Mouse (Mus musculus): ENCODE measurements around the gene Zfp316. TPM values are rescaled to one million over a fixed set of nuclear protein-coding genes. Genes with fewer than 3 reads are reported as not detected.

Gene Zfp316
- total and polyA plus RNA-seq, 3 experiments: 4.3 to 4.8 TPM; not detected in 1

DNA sequence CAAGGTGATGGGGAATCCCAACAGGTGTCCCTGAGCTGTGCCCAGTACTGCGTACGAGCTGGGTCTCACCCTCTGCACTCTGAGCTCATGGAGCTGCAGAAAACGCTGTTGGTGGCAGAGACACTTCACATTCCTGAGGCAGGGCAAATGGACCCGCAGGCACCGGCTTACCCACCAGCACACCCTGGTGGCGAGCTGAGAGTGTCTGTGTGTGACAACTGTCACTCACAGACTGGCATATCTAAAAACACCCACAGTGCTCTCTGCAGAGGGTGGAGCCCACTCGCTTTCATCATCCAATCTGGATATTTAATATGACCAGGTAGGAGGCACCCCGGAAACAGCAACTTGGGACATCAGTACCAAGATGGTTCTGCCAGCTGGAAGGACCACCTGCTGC is 31.5 kb upstream of the Zfp316 start:
- peak; percentile 36 for DNase-seq (ENCODE audit: low read depth, low spot score)
- peak; percentile 13 for TF ChIP-seq RAD21 (IDR thresholded peaks at IDR 0.05; ENCODE audit: low read depth, low read length)
- peak; percentile 43 for TF ChIP-seq SMC3 (IDR thresholded peaks at IDR 0.05; ENCODE audit: low read depth, low read length)
- no peak for TF ChIP-seq MEF2A (IDR thresholded peaks at IDR 0.05; ENCODE audit: extremely low read depth, insufficient replicate concordance, low read depth, low read length, poor library complexity, severe bottlenecking)
- peak; percentile 31 to 54 (median 52) for TF ChIP-seq CTCF (IDR thresholded peaks at IDR 0.05 in 2 of 3, conservative IDR thresholded peaks at IDR 0.05 in 1 of 3; ENCODE audit: control insufficient read depth in 1 of 3, insufficient read depth in 1 of 3, low read depth in 2 of 3, low read length in 3 of 3, poor library complexity in 1 of 3, severe bottlenecking in 1 of 3)
- Histone ChIP-seq H3K4me1 (ENCODE audit: control insufficient read depth in 1 of 2, insufficient read depth in 2 of 2, low read length in 2 of 2) (no peaks in the 10 kb centered on the region), H3K9me3 (replicated peaks; ENCODE audit: insufficient read depth, low read length) (no peaks in the 10 kb centered on the region), H3K27ac (ENCODE audit: control insufficient read depth, low read depth, low read length) (no peak overlapping the region), H3K4me3 (ENCODE audit: control insufficient read depth in 1 of 2, insufficient read depth in 1 of 2, low read depth in 2 of 2, low read length in 2 of 2) (no peak overlapping the region), H3K36me3 (ENCODE audit: control insufficient read depth in 1 of 2, insufficient read depth in 2 of 2, low read length in 2 of 2) (peaks cover 0 to 13% of the 10 kb centered on the region in 2 experiments; a peak in 2 of 4 replicates), H3K79me2 (ENCODE audit: control insufficient read depth, insufficient read depth, low read length, poor library complexity) (peaks cover 11% of the 10 kb centered on the region; the same call in 1 of the 2 replicates), H3K27me3 (ENCODE audit: control insufficient read depth in 1 of 2, insufficient read depth in 2 of 2, low read length in 2 of 2) (no peaks in the 10 kb centered on the region), H3K9ac (ENCODE audit: control insufficient read depth, low read depth, low read length, poor library complexity, severe bottlenecking) (no peak overlapping the region)

DNA sequence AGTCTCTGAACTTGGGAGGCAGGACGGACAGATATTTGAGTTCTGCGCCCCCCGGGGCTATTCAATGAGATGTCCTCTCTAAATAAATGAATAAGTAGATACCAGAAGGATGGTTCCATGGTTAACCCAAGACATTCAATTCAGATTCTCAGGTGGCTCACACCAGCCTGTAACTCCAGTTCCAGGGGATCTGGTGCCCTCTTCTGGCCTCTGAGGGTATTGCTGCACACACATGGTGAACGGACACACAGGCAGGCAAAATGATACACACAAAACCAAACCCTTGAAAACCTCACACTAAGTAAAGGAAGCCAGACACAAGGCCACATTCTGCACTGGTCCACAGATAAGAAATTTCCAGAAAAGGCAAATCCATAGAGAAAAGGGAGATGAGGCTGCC is 29.9 kb upstream of the Zfp316 start:
- Histone ChIP-seq H3K4me1 (ENCODE audit: control insufficient read depth in 1 of 2, insufficient read depth in 2 of 2, low read length in 2 of 2) (no peaks in the 10 kb centered on the region), H3K27me3 (ENCODE audit: control insufficient read depth in 1 of 2, insufficient read depth in 2 of 2, low read length in 2 of 2) (no peaks in the 10 kb centered on the region), H3K4me3 (ENCODE audit: control insufficient read depth in 1 of 2, insufficient read depth in 1 of 2, low read depth in 2 of 2, low read length in 2 of 2) (no peak overlapping the region), H3K9ac (ENCODE audit: control insufficient read depth, low read depth, low read length, poor library complexity, severe bottlenecking) (no peak overlapping the region), H3K27ac (ENCODE audit: control insufficient read depth, low read depth, low read length) (no peak overlapping the region), H3K9me3 (replicated peaks; ENCODE audit: insufficient read depth, low read length) (no peaks in the 10 kb centered on the region), H3K79me2 (ENCODE audit: control insufficient read depth, insufficient read depth, low read length, poor library complexity) (peaks cover 3% of the 10 kb centered on the region; the same call in 1 of the 2 replicates), H3K36me3 (ENCODE audit: control insufficient read depth in 1 of 2, insufficient read depth in 2 of 2, low read length in 2 of 2) (peaks cover 0 to 10% of the 10 kb centered on the region in 2 experiments; a peak in 2 of 4 replicates)
- DNase-seq (ENCODE audit: low read depth, low spot score): peak; percentile 62
- TF ChIP-seq MAZ (IDR thresholded peaks at IDR 0.05; ENCODE audit: low read depth, low read length) (no peak), NELFE (IDR thresholded peaks at IDR 0.05; ENCODE audit: low read depth, low read length) (no peak), CTCF (IDR thresholded peaks at IDR 0.05 in 2 of 3, conservative IDR thresholded peaks at IDR 0.05 in 1 of 3; ENCODE audit: control insufficient read depth in 1 of 3, insufficient read depth in 1 of 3, low read depth in 2 of 3, low read length in 3 of 3, poor library complexity in 1 of 3, severe bottlenecking in 1 of 3) (peak; percentile 76 to 91 (median 77)), BHLHE40 (IDR thresholded peaks at IDR 0.05; ENCODE audit: borderline replicate concordance, low read depth, low read length) (no peak), ZMIZ1 (IDR thresholded peaks at IDR 0.05; ENCODE audit: low read depth, low read length) (no peak), USF1 (IDR thresholded peaks at IDR 0.05; ENCODE audit: low read depth, low read length) (no peak), SIN3A (IDR thresholded peaks at IDR 0.05; ENCODE audit: low read length) (0 out of 2 replicates have a peak, but pooled peaks have one; percentile 40), ZC3H11A (IDR thresholded peaks at IDR 0.05; ENCODE audit: low read depth, low read length) (peak; percentile 49; the same call in 1 of the 2 replicates), SMC3 (IDR thresholded peaks at IDR 0.05; ENCODE audit: low read depth, low read length) (peak; percentile 61), ZKSCAN1 (IDR thresholded peaks at IDR 0.05; ENCODE audit: low read depth, low read length) (no peak), RAD21 (IDR thresholded peaks at IDR 0.05; ENCODE audit: low read depth, low read length) (peak; percentile 66)

DNA sequence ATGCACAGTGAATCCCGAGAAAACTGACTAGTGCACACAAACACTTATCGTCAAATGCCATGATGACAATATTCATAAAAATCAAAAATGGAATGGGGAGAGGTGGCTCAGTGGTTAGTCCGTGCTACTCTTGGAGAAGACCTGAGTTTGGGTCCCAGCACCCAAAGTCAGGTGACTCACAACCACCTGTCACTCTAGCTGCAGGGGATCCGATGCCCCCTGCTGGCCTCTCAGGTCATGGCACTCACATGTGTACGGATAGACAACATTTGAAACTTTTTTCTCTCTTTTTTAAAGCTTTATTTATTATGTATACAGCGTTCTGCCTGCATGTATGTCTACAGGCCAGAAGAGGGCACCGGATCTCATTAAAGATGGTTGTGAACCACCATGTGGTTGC is 28.6 kb upstream of the Zfp316 start:
- DNase-seq (ENCODE audit: low read depth, low spot score): peak; percentile 44
- peaks cover 3% of the 10 kb centered on the region; the same call in 1 of the 2 replicates for H3K79me2 ChIP-seq (ENCODE audit: control insufficient read depth, insufficient read depth, low read length, poor library complexity)
- H3K4me3 ChIP-seq (ENCODE audit: control insufficient read depth in 1 of 2, insufficient read depth in 1 of 2, low read depth in 2 of 2, low read length in 2 of 2): no peak overlapping the region
- H3K36me3 ChIP-seq (ENCODE audit: control insufficient read depth in 1 of 2, insufficient read depth in 2 of 2, low read length in 2 of 2): peaks cover 0 to 8% of the 10 kb centered on the region in 2 experiments; a peak in 2 of 4 replicates
- no peaks in the 10 kb centered on the region for H3K9me3 ChIP-seq (replicated peaks; ENCODE audit: insufficient read depth, low read length)
- no peak overlapping the region for H3K27ac ChIP-seq (ENCODE audit: control insufficient read depth, low read depth, low read length)
- H3K9ac ChIP-seq (ENCODE audit: control insufficient read depth, low read depth, low read length, poor library complexity, severe bottlenecking): no peak overlapping the region
- no peaks in the 10 kb centered on the region for H3K4me1 ChIP-seq (ENCODE audit: control insufficient read depth in 1 of 2, insufficient read depth in 2 of 2, low read length in 2 of 2)
- no peaks in the 10 kb centered on the region for H3K27me3 ChIP-seq (ENCODE audit: control insufficient read depth in 1 of 2, insufficient read depth in 2 of 2, low read length in 2 of 2)
- TF ChIP-seq ZC3H11A (IDR thresholded peaks at IDR 0.05; ENCODE audit: low read depth, low read length): no peak
- TF ChIP-seq NELFE (IDR thresholded peaks at IDR 0.05; ENCODE audit: low read depth, low read length): no peak
- peak; percentile 59 to 61 (median 60) for TF ChIP-seq CTCF (IDR thresholded peaks at IDR 0.05 in 2 of 3, conservative IDR thresholded peaks at IDR 0.05 in 1 of 3; ENCODE audit: control insufficient read depth in 1 of 3, insufficient read depth in 1 of 3, low read depth in 2 of 3, low read length in 3 of 3, poor library complexity in 1 of 3, severe bottlenecking in 1 of 3)
- peak; percentile 26 for TF ChIP-seq RAD21 (IDR thresholded peaks at IDR 0.05; ENCODE audit: low read depth, low read length)
- TF ChIP-seq TCF12 (IDR thresholded peaks at IDR 0.05; ENCODE audit: low read depth, low read length): no peak
- TF ChIP-seq HCFC1 (IDR thresholded peaks at IDR 0.05; ENCODE audit: low read depth, low read length): no peak
- no peak for TF ChIP-seq TBP (IDR thresholded peaks at IDR 0.05; ENCODE audit: low read depth, low read length)
- no peak for TF ChIP-seq NRF1 (IDR thresholded peaks at IDR 0.05; ENCODE audit: insufficient read depth, low read depth, low read length, poor library complexity, severe bottlenecking)
- TF ChIP-seq RCOR1 (IDR thresholded peaks at IDR 0.05; ENCODE audit: low read depth, low read length): no peak
- no peak for TF ChIP-seq ZKSCAN1 (IDR thresholded peaks at IDR 0.05; ENCODE audit: low read depth, low read length)
- no peak for TF ChIP-seq BHLHE40 (IDR thresholded peaks at IDR 0.05; ENCODE audit: borderline replicate concordance, low read depth, low read length)
- TF ChIP-seq SMC3 (IDR thresholded peaks at IDR 0.05; ENCODE audit: low read depth, low read length): peak; percentile 46
- peak; percentile 62 for TF ChIP-seq USF1 (IDR thresholded peaks at IDR 0.05; ENCODE audit: low read depth, low read length)
- TF ChIP-seq MAZ (IDR thresholded peaks at IDR 0.05; ENCODE audit: low read depth, low read length): no peak
- TF ChIP-seq EP300 (IDR thresholded peaks at IDR 0.05; ENCODE audit: low read depth in 1 of 2, low read length in 2 of 2): no peak
- TF ChIP-seq ZNF384 (IDR thresholded peaks at IDR 0.05; ENCODE audit: low read depth, low read length): no peak
- no peak for TF ChIP-seq MYB (IDR thresholded peaks at IDR 0.05; ENCODE audit: low read depth, low read length)
- no peak for TF ChIP-seq MAFK (IDR thresholded peaks at IDR 0.05; ENCODE audit: borderline replicate concordance, low read depth, low read length)
